Mouse (Mus musculus): ENCODE results near the gene Tenm2. TPM values are rescaled to one million over a fixed set of nuclear protein-coding genes. Genes with fewer than 3 reads are reported as not detected.

The Tenm2 gene
- polyA plus RNA-seq, 1 experiment = 0.13 TPM

DNA sequence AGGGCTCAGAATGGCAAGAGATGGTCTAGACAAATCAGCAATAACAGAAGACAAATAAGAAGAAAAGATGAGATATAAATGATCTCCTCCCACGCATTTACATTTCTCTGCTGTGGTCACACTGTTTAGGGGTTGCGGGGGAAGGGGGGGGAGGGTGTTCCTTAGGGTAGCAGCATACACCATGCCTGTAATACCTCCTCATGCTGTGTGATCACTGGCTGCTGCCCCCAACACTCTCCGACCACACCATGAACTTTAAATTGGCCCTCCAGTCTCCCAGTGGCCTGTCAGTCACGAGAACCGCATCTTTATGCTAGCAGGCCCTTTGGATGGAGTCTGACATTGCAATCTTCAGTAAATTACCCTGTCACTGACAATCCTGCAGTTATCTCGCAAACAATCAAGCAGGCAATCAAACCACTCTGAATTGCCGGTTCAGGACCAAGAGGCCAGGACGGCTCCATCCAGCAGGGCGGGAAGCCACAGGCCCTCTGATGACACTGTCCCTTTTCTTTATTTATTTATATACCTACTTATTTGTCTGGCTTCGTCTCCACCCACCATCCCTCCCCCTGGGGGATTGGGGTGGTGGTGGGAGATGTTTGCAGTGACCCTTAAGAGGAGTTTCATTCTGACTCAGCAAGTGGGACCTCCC is 1154.2 kb downstream of the Tenm2 start:
- TF ChIP-seq POLR2A (IDR thresholded peaks at IDR 0.05; ENCODE audit: low read depth, low read length) (no peak), CTCF (IDR thresholded peaks at IDR 0.05; ENCODE audit: extremely low read depth, insufficient read length, insufficient replicate concordance, low read depth, low read length) (no peak)
- Histone ChIP-seq H3K36me3 (ENCODE audit: control insufficient read depth, insufficient read depth, low read length) (no peaks in the 10 kb centered on the region), H3K27me3 (ENCODE audit: control insufficient read depth, insufficient read depth, low read length) (no peaks in the 10 kb centered on the region), H3K4me3 (ENCODE audit: low read depth, low read length) (no peak overlapping the region), H3K4me1 (ENCODE audit: control insufficient read depth, insufficient read depth, insufficient read length, low read length) (no peaks in the 10 kb centered on the region), H3K27ac (ENCODE audit: insufficient read depth, low read depth, low read length) (no peak overlapping the region)
- WGBS = 27% methylated on average over 10 of the region's 10 CpGs

DNA sequence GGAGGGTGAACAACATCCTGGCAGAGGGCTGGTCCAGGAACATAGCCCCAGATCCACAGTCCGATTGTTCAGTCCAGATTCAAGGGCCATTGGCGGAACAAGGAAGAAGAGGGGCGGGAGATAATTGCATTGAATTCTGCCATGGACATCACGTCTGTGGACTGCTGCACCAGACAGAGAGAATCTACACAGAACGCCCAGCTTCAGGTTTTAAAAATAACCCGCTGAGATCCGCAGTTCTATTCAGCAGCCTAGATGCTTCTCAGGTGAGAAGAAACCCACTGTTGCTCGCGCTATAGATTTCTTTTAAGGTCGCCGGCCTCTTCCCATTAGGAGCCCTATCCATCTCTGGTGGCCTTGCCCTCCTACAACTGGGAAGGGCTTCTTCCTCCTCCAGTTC is 1155.0 kb downstream of the Tenm2 start:
- Histone ChIP-seq H3K4me1 (ENCODE audit: control insufficient read depth, insufficient read depth, insufficient read length, low read length) (no peaks in the 10 kb centered on the region), H3K36me3 (ENCODE audit: control insufficient read depth, insufficient read depth, low read length) (no peaks in the 10 kb centered on the region), H3K27ac (ENCODE audit: insufficient read depth, low read depth, low read length) (no peak overlapping the region), H3K4me3 (ENCODE audit: low read depth, low read length) (no peak overlapping the region), H3K27me3 (ENCODE audit: control insufficient read depth, insufficient read depth, low read length) (no peaks in the 10 kb centered on the region)
- 72% methylated on average over 11 of the region's 11 CpGs for WGBS
- TF ChIP-seq CTCF (IDR thresholded peaks at IDR 0.05; ENCODE audit: extremely low read depth, insufficient read length, insufficient replicate concordance, low read depth, low read length) (no peak), POLR2A (IDR thresholded peaks at IDR 0.05; ENCODE audit: low read depth, low read length) (no peak)

DNA sequence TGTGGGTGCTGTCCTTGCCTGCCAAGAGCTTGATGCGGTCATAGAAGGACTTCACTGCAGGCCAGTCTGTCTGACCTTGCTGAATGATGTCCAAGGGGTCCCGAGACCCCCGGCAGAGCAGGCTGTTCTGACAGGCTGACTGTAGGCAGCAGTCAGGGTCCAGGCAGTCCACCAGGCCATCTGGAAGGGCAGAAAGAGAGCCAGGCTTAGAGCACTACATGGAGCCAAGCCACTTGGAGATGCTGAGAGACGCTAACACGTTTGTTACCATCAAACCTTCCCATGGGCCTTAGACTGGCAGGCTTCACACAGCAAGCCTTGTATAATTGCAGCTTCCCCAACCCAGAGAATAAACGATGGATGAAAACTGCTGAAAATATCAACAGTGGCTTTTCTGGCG is 1157.4 kb downstream of the Tenm2 start:
- Histone ChIP-seq H3K27ac (ENCODE audit: insufficient read depth, low read depth, low read length) (no peak overlapping the region), H3K36me3 (ENCODE audit: control insufficient read depth, insufficient read depth, low read length) (no peaks in the 10 kb centered on the region), H3K4me1 (ENCODE audit: control insufficient read depth, insufficient read depth, insufficient read length, low read length) (no peaks in the 10 kb centered on the region), H3K4me3 (ENCODE audit: low read depth, low read length) (no peak overlapping the region), H3K27me3 (ENCODE audit: control insufficient read depth, insufficient read depth, low read length) (no peaks in the 10 kb centered on the region)
- no peak for TF ChIP-seq CTCF (IDR thresholded peaks at IDR 0.05; ENCODE audit: extremely low read depth, insufficient read length, insufficient replicate concordance, low read depth, low read length)
- no peak for TF ChIP-seq POLR2A (IDR thresholded peaks at IDR 0.05; ENCODE audit: low read depth, low read length)
- 78% methylated on average over 7 of the region's 7 CpGs for WGBS

DNA sequence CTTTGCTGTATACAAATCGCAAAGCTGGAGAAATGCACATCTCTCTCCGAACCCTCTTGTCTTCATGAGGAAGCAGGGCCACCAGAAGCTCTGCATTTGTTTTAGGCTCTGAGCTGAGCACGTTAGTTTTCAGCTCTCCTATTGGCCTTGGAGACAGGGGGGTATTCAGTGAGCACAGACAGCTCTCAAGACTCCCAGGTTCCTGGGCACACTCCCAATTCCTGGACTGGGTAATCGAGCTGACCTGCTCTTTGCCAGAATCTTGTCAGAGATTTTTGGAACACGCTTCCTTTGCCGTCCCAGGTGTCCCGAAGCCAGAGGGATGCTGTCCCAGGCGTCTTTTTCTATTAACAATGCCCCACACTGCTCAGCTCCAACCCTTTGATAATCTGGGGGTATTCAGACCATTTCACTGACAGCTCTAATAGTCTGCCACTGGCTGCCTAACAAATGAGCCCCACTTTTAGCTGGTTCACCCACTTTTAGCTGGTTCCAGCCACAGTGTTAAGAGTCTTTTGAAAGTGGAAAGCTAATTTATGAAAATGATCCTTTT is 1161.7 kb downstream of the Tenm2 start:
- Histone ChIP-seq H3K36me3 (ENCODE audit: control insufficient read depth, insufficient read depth, low read length) (no peaks in the 10 kb centered on the region), H3K27me3 (ENCODE audit: control insufficient read depth, insufficient read depth, low read length) (no peaks in the 10 kb centered on the region), H3K4me1 (ENCODE audit: control insufficient read depth, insufficient read depth, insufficient read length, low read length) (no peaks in the 10 kb centered on the region), H3K27ac (ENCODE audit: insufficient read depth, low read depth, low read length) (no peak overlapping the region), H3K4me3 (ENCODE audit: low read depth, low read length) (no peak overlapping the region)
- 71% methylated on average over 8 of the region's 8 CpGs for WGBS
- TF ChIP-seq POLR2A (IDR thresholded peaks at IDR 0.05; ENCODE audit: low read depth, low read length) (no peak), CTCF (IDR thresholded peaks at IDR 0.05; ENCODE audit: extremely low read depth, insufficient read length, insufficient replicate concordance, low read depth, low read length) (no peak)

DNA sequence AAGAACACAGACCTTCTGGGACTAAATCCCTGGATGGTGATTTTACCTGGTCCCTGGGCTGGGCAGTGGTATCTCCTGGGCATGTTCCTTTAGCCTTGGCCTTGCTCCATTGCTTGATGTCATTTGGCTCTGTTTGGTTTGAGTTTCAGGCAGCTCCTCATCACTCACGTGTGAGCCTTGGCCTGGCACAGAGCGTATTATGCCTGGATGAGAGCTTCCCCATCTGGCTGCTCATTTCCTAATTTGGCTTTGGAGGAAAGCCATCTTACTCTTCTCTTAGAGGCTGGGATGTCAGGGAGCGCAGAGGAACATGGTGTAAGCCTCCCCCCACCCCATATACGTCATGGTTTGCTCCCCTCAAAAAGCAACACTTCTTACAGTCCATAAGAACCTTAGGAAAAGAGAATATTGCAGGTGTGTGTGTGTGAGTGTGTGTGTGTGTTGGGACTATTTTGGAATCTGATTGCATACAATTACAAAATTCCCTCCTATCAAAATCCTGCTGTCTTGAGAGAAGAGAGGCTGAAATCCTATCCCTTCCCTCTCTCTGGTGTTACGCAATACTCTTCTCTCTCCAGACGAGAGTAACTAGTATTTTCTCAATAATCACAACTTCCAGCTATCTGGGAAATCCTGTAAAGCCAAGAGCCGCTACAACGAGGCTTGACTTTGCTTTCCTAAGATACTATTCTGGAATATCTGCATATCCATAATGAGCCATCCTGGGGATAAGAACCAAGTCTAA is 1162.5 kb downstream of the Tenm2 start:
- Histone ChIP-seq H3K27me3 (ENCODE audit: control insufficient read depth, insufficient read depth, low read length) (no peaks in the 10 kb centered on the region), H3K4me3 (ENCODE audit: low read depth, low read length) (no peak overlapping the region), H3K27ac (ENCODE audit: insufficient read depth, low read depth, low read length) (no peak overlapping the region), H3K36me3 (ENCODE audit: control insufficient read depth, insufficient read depth, low read length) (no peaks in the 10 kb centered on the region), H3K4me1 (ENCODE audit: control insufficient read depth, insufficient read depth, insufficient read length, low read length) (no peaks in the 10 kb centered on the region)
- WGBS = 65% methylated on average over 8 of the region's 8 CpGs
- TF ChIP-seq POLR2A (IDR thresholded peaks at IDR 0.05; ENCODE audit: low read depth, low read length) (no peak), CTCF (IDR thresholded peaks at IDR 0.05; ENCODE audit: extremely low read depth, insufficient read length, insufficient replicate concordance, low read depth, low read length) (no peak)

DNA sequence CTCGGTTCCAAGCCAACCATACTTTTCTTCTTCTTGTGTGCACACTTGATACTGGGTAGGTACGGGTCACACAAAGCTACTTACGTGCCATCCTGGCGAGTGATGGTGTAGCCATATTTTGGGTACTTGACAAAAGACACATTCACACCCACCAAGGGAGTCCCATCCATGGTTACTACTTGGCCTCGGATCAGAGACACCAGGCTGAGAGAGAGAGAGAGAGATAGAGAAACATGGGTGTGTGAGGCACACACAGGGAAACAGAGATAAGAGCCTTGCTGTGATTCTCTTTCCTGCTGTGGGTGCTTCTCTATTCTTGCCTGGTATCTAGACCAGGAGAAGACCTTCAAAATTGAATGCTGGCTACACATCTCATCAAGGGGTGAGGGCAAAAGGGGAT is 1163.1 kb downstream of the Tenm2 start:
- 81% methylated on average over 5 of the region's 5 CpGs for WGBS
- TF ChIP-seq CTCF (IDR thresholded peaks at IDR 0.05; ENCODE audit: extremely low read depth, insufficient read length, insufficient replicate concordance, low read depth, low read length) (no peak), POLR2A (IDR thresholded peaks at IDR 0.05; ENCODE audit: low read depth, low read length) (no peak)
- Histone ChIP-seq H3K27me3 (ENCODE audit: control insufficient read depth, insufficient read depth, low read length) (no peaks in the 10 kb centered on the region), H3K4me3 (ENCODE audit: low read depth, low read length) (no peak overlapping the region), H3K4me1 (ENCODE audit: control insufficient read depth, insufficient read depth, insufficient read length, low read length) (no peaks in the 10 kb centered on the region), H3K27ac (ENCODE audit: insufficient read depth, low read depth, low read length) (no peak overlapping the region), H3K36me3 (ENCODE audit: control insufficient read depth, insufficient read depth, low read length) (no peaks in the 10 kb centered on the region)

DNA sequence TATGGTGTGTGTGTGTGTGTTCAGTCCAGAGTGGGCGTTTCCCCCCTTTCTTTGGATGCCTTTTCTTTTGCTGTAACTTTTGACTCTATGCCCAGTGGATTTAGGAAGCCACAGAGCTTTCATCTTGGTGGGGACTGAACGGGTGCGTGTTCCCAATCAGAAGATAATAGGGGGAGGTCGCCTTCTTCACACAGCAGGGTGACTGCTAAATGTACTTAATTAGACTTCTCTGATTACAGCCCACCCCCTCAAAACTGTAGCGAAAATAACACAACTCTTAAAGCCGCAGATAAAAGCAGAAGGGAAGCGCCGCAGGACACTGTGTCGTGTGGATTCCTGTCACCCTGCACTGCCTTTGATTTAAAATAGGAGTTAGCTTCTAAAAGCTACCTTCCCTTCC is 1163.7 kb downstream of the Tenm2 start:
- no peak overlapping the region for H3K4me3 ChIP-seq (ENCODE audit: low read depth, low read length)
- TF ChIP-seq CTCF (IDR thresholded peaks at IDR 0.05; ENCODE audit: extremely low read depth, insufficient read length, insufficient replicate concordance, low read depth, low read length) (no peak), POLR2A (IDR thresholded peaks at IDR 0.05; ENCODE audit: low read depth, low read length) (no peak)
- H3K4me1 ChIP-seq (ENCODE audit: control insufficient read depth, insufficient read depth, insufficient read length, low read length) = no peaks in the 10 kb centered on the region
- 70% methylated on average over 9 of the region's 9 CpGs for WGBS
- H3K27me3 ChIP-seq (ENCODE audit: control insufficient read depth, insufficient read depth, low read length) = no peaks in the 10 kb centered on the region
- no peak overlapping the region for H3K27ac ChIP-seq (ENCODE audit: insufficient read depth, low read depth, low read length)
- H3K36me3 ChIP-seq (ENCODE audit: control insufficient read depth, insufficient read depth, low read length) = no peaks in the 10 kb centered on the region

Data from small intestine, adult 2 months (tissue).